Mouse (Mus musculus) erythroblast, adult 5-6 weeks (primary cell): ENCODE data around the gene Slc25a16. TPM values are rescaled to one million over a fixed set of nuclear protein-coding genes. Genes with fewer than 3 reads are reported as not detected.

ENCODE experiments used
- ATAC-seq: replicated peaks from 2 replicates; pipeline ENCODE4 v1.8.0; 2016; ENCODE audit warnings: moderate number of reproducible peaks, mild to moderate bottlenecking, moderate TSS enrichment, inconsistent platforms; ENCODE audit not compliant: poor library complexity, low FRiP score, severe bottlenecking
- total RNA-seq, 2 experiments: library from RNA; stranded (forward) in 1 of 2; stranded (reverse) in 1 of 2; fragments of 150-400 nt in 1 of 2; fragments of 200-764, 138-1000 nt in 1 of 2; gene quantifications; 2 replicates each; pipeline versions ENCODE4 v1.2.3 to v1.2.4; 2015 to 2017; ENCODE audit warnings: low replicate concordance in 2 of 2

The Slc25a16 gene
- total RNA-seq (2015; ENCODE audit: low replicate concordance) (3.3 and 6.7 TPM in 2 replicates), total RNA-seq (2017; ENCODE audit: low replicate concordance) (8.2 and 9.3 TPM in 2 replicates)

- peak; percentile 97 for ATAC-seq
Measured at GRCm38 (mm10) chr10:62919925-62920765, at the start of gene Slc25a16. Gene Slc25a16, plus strand, starts transcription at chr10:62920633.

GRCm38 (mm10) chr10:62874828-62875227 lies 45.6 kb upstream of the Slc25a16 start:
- ATAC-seq: no peak

GRCm38 (mm10) chr10:62875565-62875964 lies 44.9 kb upstream of the Slc25a16 start:
- ATAC-seq: no peak

- no peak for ATAC-seq
Measured at GRCm38 (mm10) chr10:62878056-62878455, 42.4 kb upstream of the Slc25a16 start.

- no peak for ATAC-seq
Measured at GRCm38 (mm10) chr10:62881211-62881610, 39.2 kb upstream of the Slc25a16 start.

DNA sequence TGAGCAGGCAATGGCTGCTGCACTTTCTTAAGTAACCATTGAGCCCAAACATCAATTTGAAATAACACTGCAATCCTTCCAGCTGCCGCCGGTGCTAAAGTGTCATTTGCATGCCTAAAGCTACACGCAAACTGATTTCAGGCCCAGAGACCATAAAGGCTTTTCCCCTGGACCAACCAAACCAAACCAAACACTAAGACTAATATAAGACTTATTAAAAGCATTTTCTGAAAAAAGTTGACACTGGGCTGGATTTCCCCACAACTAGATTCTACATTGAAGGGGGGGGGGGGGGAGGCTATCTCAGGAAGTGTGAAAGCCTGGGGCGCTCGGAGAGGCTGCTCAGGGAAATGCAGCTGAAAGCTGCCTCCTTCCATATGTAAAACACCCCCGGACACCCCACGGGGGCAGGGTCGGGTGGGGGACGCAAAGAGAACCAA lies 36.5 kb upstream of the Slc25a16 start:
- no peak for ATAC-seq

DNA sequence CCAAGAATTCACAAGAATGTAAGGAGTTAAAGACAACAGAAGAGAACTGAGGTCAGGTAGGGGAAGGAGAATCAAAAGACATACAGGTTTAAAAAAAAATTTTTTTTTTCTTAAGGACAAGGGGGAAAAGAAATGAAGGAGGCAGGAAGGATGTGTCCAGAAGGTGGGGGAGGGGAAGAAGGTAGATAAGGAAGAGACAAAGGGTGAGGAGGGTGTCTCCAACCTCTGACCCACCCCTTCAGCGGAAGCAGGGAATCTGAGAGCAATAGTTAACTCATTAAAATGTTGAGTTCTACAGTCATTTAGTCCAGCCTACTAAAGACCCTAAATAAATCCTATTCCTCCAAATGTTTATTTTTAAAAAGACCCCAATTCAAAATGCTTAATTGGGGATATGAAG lies 35.9 kb upstream of the Slc25a16 start:
- no peak for ATAC-seq

DNA sequence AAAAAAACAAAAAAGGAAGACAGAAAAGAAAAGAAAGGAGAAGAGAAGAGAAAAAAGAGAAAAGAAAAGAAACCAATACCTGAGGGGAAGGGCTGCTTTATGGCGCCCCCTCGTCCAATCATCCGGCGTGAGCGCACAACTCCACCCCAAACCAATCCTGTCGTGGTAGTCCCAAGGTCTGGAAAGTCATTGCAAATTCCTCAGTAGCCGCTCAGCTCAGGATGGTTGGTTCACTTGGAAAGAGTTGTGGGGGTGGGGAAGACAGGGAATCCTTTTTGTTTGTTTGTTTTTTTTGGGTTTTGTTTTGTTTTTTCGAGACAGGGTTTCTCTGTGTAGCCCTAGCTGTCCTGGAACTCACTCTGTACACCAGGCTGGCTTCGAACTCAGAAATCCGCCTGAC lies 35.0 kb upstream of the Slc25a16 start:
- no peak for ATAC-seq

- ATAC-seq: no peak
Measured at GRCm38 (mm10) chr10:62885969-62886798, 34.2 kb upstream of the Slc25a16 start.

GRCm38 (mm10) chr10:62886799-62887591 lies 33.4 kb upstream of the Slc25a16 start:
- ATAC-seq: no peak

DNA sequence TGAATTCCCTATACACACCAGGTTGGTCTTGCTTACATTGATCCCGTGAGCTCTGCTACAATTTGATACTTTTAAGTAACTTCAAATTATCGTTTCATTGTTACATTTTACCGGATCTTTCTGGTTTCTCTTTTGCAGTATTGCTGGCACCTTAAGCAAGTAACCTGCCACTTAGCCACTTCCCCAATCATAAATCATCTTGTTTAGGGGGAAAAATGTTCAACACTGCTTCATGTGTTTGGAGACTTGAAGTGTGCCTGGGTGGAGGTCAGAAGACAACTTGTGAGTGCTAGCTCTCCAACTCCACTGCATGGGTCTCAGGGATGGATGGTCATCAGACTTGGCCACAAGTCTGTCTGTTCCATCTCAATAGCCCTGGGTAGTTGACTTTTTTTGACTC lies 29.4 kb upstream of the Slc25a16 start:
- ATAC-seq: no peak

DNA sequence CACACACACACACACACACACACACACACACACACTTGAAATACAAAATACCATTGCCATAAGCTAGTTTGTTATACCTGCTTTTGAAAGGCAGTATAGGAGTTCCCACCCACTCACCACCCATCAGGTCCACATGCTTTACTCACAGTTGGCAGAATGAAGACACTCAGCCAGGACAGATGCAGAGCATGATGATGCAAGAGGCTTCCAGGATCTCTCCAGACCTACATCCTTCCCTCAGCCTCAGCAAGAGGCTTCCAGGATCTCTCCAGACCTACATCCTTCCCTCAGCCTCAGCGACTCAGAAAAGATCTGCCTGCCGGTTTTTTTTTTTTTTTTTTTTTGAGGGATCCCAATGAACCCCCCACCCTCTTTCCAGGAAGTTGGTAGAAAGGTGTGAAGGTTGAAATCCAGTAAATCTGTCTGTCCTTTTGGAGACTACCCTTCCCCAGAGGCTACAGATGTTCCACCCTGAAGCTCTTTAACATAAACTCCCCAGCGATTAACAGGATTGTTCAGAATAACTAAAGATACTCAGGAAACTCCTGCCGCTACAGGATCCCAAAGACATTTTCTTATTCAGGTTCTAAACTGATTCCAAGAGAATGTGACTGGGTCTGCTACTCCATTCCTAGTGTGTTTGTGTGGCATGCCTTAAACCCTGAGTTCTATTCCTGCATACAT lies 27.7 kb upstream of the Slc25a16 start:
- ATAC-seq: no peak

DNA sequence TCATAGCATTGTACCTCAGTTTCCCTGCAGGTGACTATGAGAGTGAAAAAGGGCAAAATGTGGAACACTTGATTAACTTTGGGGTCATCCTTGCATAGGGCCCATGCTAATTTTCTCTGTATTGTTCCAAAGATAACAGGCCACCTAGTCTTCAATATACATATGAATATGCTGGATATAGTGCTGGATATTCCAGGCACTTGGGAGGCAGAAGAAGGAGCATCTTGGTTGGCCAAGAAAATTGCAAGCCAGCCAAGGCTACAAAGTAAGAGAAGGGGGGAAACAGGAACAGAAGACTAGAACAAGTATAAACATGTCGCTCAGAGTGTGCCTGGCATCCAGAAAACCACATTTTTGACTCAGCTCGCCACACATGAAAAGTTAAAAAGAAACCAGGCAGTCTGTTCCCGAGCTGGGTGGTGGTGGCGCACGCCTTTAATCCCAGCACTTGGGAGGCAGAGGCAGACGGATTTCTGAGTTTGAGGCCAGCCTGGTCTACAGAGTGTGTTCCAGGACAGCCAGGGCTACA lies 27.0 kb upstream of the Slc25a16 start:
- ATAC-seq: no peak

GRCm38 (mm10) chr10:62894447-62894846 lies 26.0 kb upstream of the Slc25a16 start:
- no peak for ATAC-seq

DNA sequence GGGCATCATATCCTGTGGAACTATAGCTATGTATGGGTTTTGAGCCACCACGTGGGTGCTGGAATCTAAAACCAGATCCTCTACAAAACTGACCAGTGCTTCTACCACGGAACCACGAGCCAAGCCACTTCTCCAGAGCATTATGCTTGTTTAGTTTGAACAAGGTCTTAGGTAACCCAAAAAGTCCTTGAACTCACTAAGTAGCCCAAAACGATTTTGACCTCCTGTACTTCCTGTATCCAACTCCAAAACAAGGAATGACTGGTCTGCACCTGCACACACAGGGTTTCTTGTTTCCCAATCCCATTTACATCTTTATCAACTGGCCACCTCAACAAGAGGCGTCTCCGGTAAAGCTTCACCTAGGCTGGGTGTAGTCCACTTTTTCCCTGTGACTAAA lies 25.0 kb upstream of the Slc25a16 start:
- no peak for ATAC-seq

- ATAC-seq: no peak
Measured at GRCm38 (mm10) chr10:62896035-62896434, 24.4 kb upstream of the Slc25a16 start.

DNA sequence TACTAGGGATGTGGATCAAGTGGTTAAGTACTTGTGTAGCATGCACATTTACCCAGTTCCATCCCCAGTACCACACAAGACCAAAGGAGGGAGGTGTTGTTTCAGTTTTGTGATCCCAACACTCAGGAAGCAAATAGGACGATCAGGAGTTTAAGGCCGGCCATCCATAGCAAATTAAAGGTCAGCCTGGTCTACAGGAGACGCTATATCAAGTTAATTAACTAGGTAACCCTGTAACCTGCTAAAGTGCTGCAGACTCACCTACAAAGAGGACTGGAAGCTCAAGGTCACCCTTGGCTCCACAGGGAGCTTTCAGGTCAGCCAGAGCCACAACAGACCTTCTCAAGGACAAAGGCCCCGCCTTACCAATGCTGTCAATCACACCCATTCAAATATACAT lies 23.7 kb upstream of the Slc25a16 start:
- ATAC-seq: no peak

GRCm38 (mm10) chr10:62897437-62897836 lies 23.0 kb upstream of the Slc25a16 start:
- no peak for ATAC-seq

DNA sequence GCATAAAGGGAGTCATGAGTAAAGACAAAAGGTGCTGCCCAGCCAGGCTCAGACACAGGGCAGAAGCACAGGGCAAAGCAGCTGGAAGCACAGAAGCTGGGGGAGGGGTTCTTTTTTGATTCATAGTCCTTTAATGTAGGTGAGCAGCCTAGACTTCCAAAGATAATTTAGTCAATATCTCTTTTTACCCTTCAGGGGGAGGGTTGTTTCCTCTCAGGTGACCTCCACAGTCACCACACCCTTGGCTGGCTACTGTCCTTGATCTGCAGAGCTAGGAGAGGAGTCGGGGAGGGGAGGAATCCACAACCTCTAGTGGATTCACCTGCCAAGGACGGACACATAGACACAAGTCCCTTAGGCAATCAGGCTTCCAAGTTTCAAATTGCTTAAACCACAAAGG lies 22.4 kb upstream of the Slc25a16 start:
- no peak for ATAC-seq
